Mouse (Mus musculus) limb, embryonic 14.5 days (tissue): Measurements from ENCODE around the gene Vcp. TPM values are rescaled to one million over a fixed set of nuclear protein-coding genes. Genes with fewer than 3 reads are reported as not detected.
A peak's percentile ranks its signal among the peaks of the same experiment; 100 is the strongest.

ENCODE experiments used
- ATAC-seq: fragments of 200-750 bp; cut with Nextera tagmentation; 2 replicates; pipeline ENCODE4 v1.8.0; 2017; ENCODE audit warnings: low read depth, moderate number of reproducible peaks, moderate TSS enrichment; ENCODE audit not compliant: low FRiP score
- DNase-seq: peaks from one replicate; pipeline ENCODE4 v3.0.0-alpha.2; 2015; ENCODE audit warnings: low spot score
- H3K27ac ChIP-seq: fragments of 300-500 bp; sonication (generic); replicated peaks from 2 replicates; pipeline ENCODE4 v1.5.1; 2014; ENCODE audit warnings: low read depth, mild to moderate bottlenecking, low read length, moderate library complexity, mixed read lengths
- H3K27me3 ChIP-seq: fragments of 300-500 bp; sonication (generic); 2 replicates; pipeline ENCODE4 v1.6.1; 2014; ENCODE audit warnings: low read length, mixed read lengths; ENCODE audit not compliant: control insufficient read depth, insufficient read depth
- H3K36me3 ChIP-seq: fragments of 300-500 bp; sonication (generic); 2 replicates; pipeline ENCODE4 v1.6.1; 2014; ENCODE audit warnings: mild to moderate bottlenecking, low read length, moderate library complexity, mixed read lengths; ENCODE audit not compliant: control insufficient read depth, insufficient read depth
- H3K4me1 ChIP-seq: fragments of 300-500 bp; sonication (generic); 2 replicates; pipeline ENCODE4 v1.6.1; 2014; ENCODE audit warnings: antibody characterized with exemption, low read length, mixed read lengths; ENCODE audit not compliant: control insufficient read depth, insufficient read depth
- H3K4me2 ChIP-seq: fragments of 300-500 bp; sonication (generic); replicated peaks from 2 replicates; pipeline ENCODE4 v1.6.1; 2014; ENCODE audit warnings: low read depth, mild to moderate bottlenecking, low read length, moderate library complexity; ENCODE audit not compliant: severe bottlenecking
- H3K4me3 ChIP-seq: fragments of 300-500 bp; sonication (generic); replicated peaks from 2 replicates; pipeline ENCODE4 v1.5.1; 2014; ENCODE audit warnings: low read length
- H3K9ac ChIP-seq: fragments of 300-500 bp; sonication (generic); 2 replicates; pipeline ENCODE4 v1.6.1; 2014; ENCODE audit warnings: mild to moderate bottlenecking, low read depth, low read length, moderate library complexity; ENCODE audit not compliant: severe bottlenecking
- H3K9me3 ChIP-seq: fragments of 300-500 bp; sonication (generic); 2 replicates; pipeline ENCODE4 v1.6.1; 2016; ENCODE audit warnings: low read length; ENCODE audit not compliant: control insufficient read depth
- POLR2A ChIP-seq: fragments of 200-500 bp; IDR thresholded peaks from 2 replicates; pipeline ENCODE4 v1.8.0; 2012; ENCODE audit warnings: inconsistent platforms, mild to moderate bottlenecking, moderate library complexity, borderline replicate concordance; ENCODE audit not compliant: insufficient read depth, insufficient read length; ENCODE audit errors: extremely low read depth
- WGBS: fragments of 180-500 bp; shearing (Covaris S2); extraction: QIAGEN DNeasy Blood & Tissue Kit; methylation state at CpG from one replicate; pipeline ENCODE4 v1.1.7; 2014; 5-methylcytosine and 5-hydroxymethylcytosine counted together
- polyA plus RNA-seq, 2 experiments: library from polyadenylated mRNA; depleted of rRNA in 1 of 2; stranded (reverse) in 1 of 2; unstranded in 1 of 2; fragments of >200 nt; fragmentation: Nextera tagmentation in 1 of 2; extraction: Ambion mirVana in 1 of 2; gene quantifications; 2 replicates each; pipeline versions ENCODE4 v1.2.1 to v1.2.3; 2012 to 2014

Gene Vcp
- polyA plus RNA-seq, 2 experiments = 248 to 468 TPM

- Histone ChIP-seq H3K27me3 (peaks cover 6% of the 10 kb centered on the region; the same call in 1 of the 2 replicates), H3K4me1 (0 out of 2 replicates have a peak, but pooled peaks cover 3% of the 10 kb centered on the region), H3K9ac (no peak overlapping the region), H3K27ac (no peak overlapping the region), H3K4me2 (no peak overlapping the region), H3K9me3 (no peaks in the 10 kb centered on the region), H3K4me3 (no peak overlapping the region), H3K36me3 (no peaks in the 10 kb centered on the region)
- WGBS = 89% methylated on average over 9 of the region's 9 CpGs
- TF ChIP-seq POLR2A = no peak
- ATAC-seq = no peak
- no peak for DNase-seq
Observed at GRCm38 (mm10) chr4:42944185-42944584, 56.1 kb downstream of the Vcp start.

DNA sequence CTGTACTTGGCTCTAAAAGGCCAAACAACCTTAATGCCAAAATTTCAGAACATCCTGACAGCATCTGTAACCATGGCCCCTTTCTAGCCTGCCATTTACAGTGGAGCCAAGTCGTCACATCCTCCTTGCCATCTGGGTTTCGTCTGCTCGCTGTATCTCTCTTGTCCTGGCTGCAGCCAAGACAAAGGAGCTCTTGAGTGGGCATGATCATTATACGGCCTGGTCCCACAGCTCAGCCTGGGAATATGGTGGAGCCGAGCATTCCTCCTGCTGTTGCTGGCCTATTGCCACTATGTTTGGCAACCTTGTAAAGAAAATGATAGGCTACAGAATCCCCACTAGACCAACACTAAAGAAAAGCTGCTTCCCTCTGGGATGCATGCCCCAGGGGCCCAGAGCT, 57.0 kb downstream of the Vcp start:
- no peaks in the 10 kb centered on the region for H3K4me1 ChIP-seq
- WGBS = 72% methylated on average over 5 of the region's 5 CpGs
- H3K9ac ChIP-seq = no peak overlapping the region
- no peaks in the 10 kb centered on the region for H3K36me3 ChIP-seq
- H3K27ac ChIP-seq = no peak overlapping the region
- no peaks in the 10 kb centered on the region for H3K9me3 ChIP-seq
- DNase-seq (no peak), ATAC-seq (no peak)
- no peak for TF ChIP-seq POLR2A
- H3K4me2 ChIP-seq = no peak overlapping the region
- H3K27me3 ChIP-seq = peaks cover 6% of the 10 kb centered on the region; the same call in 1 of the 2 replicates
- H3K4me3 ChIP-seq = no peak overlapping the region

DNA sequence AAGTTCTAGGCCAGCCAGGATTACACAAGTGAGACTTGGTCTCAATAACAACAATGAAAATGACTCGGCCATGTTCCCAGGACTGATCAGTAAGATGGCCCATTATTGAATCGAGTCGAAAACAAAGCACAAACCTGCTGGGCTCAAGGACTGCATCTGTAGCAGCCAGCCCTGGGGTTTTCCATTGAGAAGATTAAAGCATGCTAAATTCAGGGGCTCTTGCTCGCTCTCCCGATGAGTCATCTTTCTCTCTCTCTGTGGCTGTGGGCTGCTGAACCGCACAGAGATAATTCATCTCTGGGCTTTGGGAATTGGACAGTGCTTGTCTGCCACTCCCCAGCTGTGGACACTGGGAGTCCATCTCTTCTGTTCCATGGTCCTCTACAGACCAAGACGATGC, 58.9 kb downstream of the Vcp start:
- Histone ChIP-seq H3K9ac (no peak overlapping the region), H3K27me3 (no peaks in the 10 kb centered on the region), H3K9me3 (no peaks in the 10 kb centered on the region), H3K36me3 (no peaks in the 10 kb centered on the region), H3K4me3 (no peak overlapping the region), H3K4me1 (no peaks in the 10 kb centered on the region), H3K27ac (no peak overlapping the region), H3K4me2 (no peak overlapping the region)
- 79% methylated on average over 7 of the region's 7 CpGs for WGBS
- no peak for TF ChIP-seq POLR2A
- ATAC-seq = no peak
- DNase-seq = no peak

GRCm38 (mm10) chr4:42933630-42934029, 66.7 kb downstream of the Vcp start:
- Histone ChIP-seq H3K9ac (no peak overlapping the region), H3K27ac (no peak overlapping the region), H3K4me3 (no peak overlapping the region), H3K36me3 (no peaks in the 10 kb centered on the region), H3K4me2 (peak overlapping the region; percentile 42), H3K9me3 (no peaks in the 10 kb centered on the region), H3K27me3 (no peaks in the 10 kb centered on the region), H3K4me1 (no peaks in the 10 kb centered on the region)
- ATAC-seq (no peak), DNase-seq (peak; percentile 30)
- WGBS = 13% methylated on average over 22 of the region's 22 CpGs
- no peak for TF ChIP-seq POLR2A

GRCm38 (mm10) chr4:42932229-42932969, 67.9 kb downstream of the Vcp start:
- H3K4me3 ChIP-seq = no peak overlapping the region
- H3K9me3 ChIP-seq = no peaks in the 10 kb centered on the region
- no peak overlapping the region for H3K4me2 ChIP-seq
- 68% methylated on average over 8 of the region's 8 CpGs for WGBS
- no peak overlapping the region for H3K9ac ChIP-seq
- H3K27ac ChIP-seq = no peak overlapping the region
- no peaks in the 10 kb centered on the region for H3K4me1 ChIP-seq
- DNase-seq (no peak), ATAC-seq (no peak)
- H3K27me3 ChIP-seq = no peaks in the 10 kb centered on the region
- no peak for TF ChIP-seq POLR2A
- no peaks in the 10 kb centered on the region for H3K36me3 ChIP-seq

Other genes starting within 250 kb of the Vcp start
- not detected in 2 replicates for gene Ccl19, start 243.9 kb downstream of the Vcp start, polyA plus RNA-seq (2012; rRNA removed)
- not detected in 2 replicates for gene Ccl19, start 243.9 kb downstream of the Vcp start, polyA plus RNA-seq (2014; fragmentation: Nextera tagmentation; extraction: Ambion mirVana)
- gene Ccl21a, start 226.5 kb downstream of the Vcp start, polyA plus RNA-seq (2012; rRNA removed) = 28.7 and 29.5 TPM in 2 replicates
- 60.6 and 72.6 TPM in 2 replicates for gene Ccl21a, start 226.5 kb downstream of the Vcp start, polyA plus RNA-seq (2014; fragmentation: Nextera tagmentation; extraction: Ambion mirVana)
- not detected in 2 replicates for gene Fam205a1, start 146.6 kb downstream of the Vcp start, polyA plus RNA-seq (2012; rRNA removed)
- gene Fam205a1, start 146.6 kb downstream of the Vcp start, polyA plus RNA-seq (2014; fragmentation: Nextera tagmentation; extraction: Ambion mirVana) = 0.06 TPM in 2 replicates
- 0.01 TPM in 1 of 2 replicates, not detected in the other for gene Gm12394, start 143.7 kb downstream of the Vcp start, polyA plus RNA-seq (2012; rRNA removed)
- gene Gm12394, start 143.7 kb downstream of the Vcp start, polyA plus RNA-seq (2014; fragmentation: Nextera tagmentation; extraction: Ambion mirVana) = 0.21 and 0.23 TPM in 2 replicates
- not detected in 2 replicates for gene Fam205c, start 126.3 kb downstream of the Vcp start, polyA plus RNA-seq (2012; rRNA removed)
- gene Fam205c, start 126.3 kb downstream of the Vcp start, polyA plus RNA-seq (2014; fragmentation: Nextera tagmentation; extraction: Ambion mirVana) = 0.55 TPM in 1 of 2 replicates, not detected in the other
- gene Phf24, start 83.8 kb downstream of the Vcp start, polyA plus RNA-seq (2012; rRNA removed) = 2.4 and 2.7 TPM in 2 replicates
- gene Phf24, start 83.8 kb downstream of the Vcp start, polyA plus RNA-seq (2014; fragmentation: Nextera tagmentation; extraction: Ambion mirVana) = 1.1 and 1.2 TPM in 2 replicates
- 16.9 and 17.4 TPM in 2 replicates for gene Dnajb5, start 50.7 kb downstream of the Vcp start, polyA plus RNA-seq (2012; rRNA removed)
- gene Dnajb5, start 50.7 kb downstream of the Vcp start, polyA plus RNA-seq (2014; fragmentation: Nextera tagmentation; extraction: Ambion mirVana) = 7.4 and 7.6 TPM in 2 replicates
- not detected in 2 replicates for gene 1700022I11Rik, start 30.9 kb downstream of the Vcp start, polyA plus RNA-seq (2012; rRNA removed)
- 0.45 and 0.48 TPM in 2 replicates for gene 1700022I11Rik, start 30.9 kb downstream of the Vcp start, polyA plus RNA-seq (2014; fragmentation: Nextera tagmentation; extraction: Ambion mirVana)
- gene Fancg, start 10.0 kb upstream of the Vcp start, polyA plus RNA-seq (2012; rRNA removed) = 31.3 and 33.6 TPM in 2 replicates
- gene Fancg, start 10.0 kb upstream of the Vcp start, polyA plus RNA-seq (2014; fragmentation: Nextera tagmentation; extraction: Ambion mirVana) = 20.1 and 20.4 TPM in 2 replicates
- gene Pigo, start 25.3 kb upstream of the Vcp start, polyA plus RNA-seq (2012; rRNA removed) = 33.4 and 44.3 TPM in 2 replicates
- 17.6 and 22.1 TPM in 2 replicates for gene Pigo, start 25.3 kb upstream of the Vcp start, polyA plus RNA-seq (2014; fragmentation: Nextera tagmentation; extraction: Ambion mirVana)
- 156 and 171 TPM in 2 replicates for gene Stoml2, start 31.2 kb upstream of the Vcp start, polyA plus RNA-seq (2012; rRNA removed)
- 316 and 318 TPM in 2 replicates for gene Stoml2, start 31.2 kb upstream of the Vcp start, polyA plus RNA-seq (2014; fragmentation: Nextera tagmentation; extraction: Ambion mirVana)
- gene Fam214b, start 45.7 kb upstream of the Vcp start, polyA plus RNA-seq (2012; rRNA removed) = 22.1 and 24.1 TPM in 2 replicates
- gene Fam214b, start 45.7 kb upstream of the Vcp start, polyA plus RNA-seq (2014; fragmentation: Nextera tagmentation; extraction: Ambion mirVana) = 9.5 and 11.6 TPM in 2 replicates
- gene Unc13b, start 58.4 kb upstream of the Vcp start, polyA plus RNA-seq (2012; rRNA removed) = 6.7 and 7.2 TPM in 2 replicates
- 2.4 and 2.5 TPM in 2 replicates for gene Unc13b, start 58.4 kb upstream of the Vcp start, polyA plus RNA-seq (2014; fragmentation: Nextera tagmentation; extraction: Ambion mirVana)